Mouse (Mus musculus): Measurements from ENCODE around the gene Vmn2r115.
"Not testable (repeated sequence)": the region's sequence is repeated elsewhere in the genome, so short reads cannot be mapped to it uniquely, and the experiment has no call there.

Gene Vmn2r115

GRCm38 (mm10) chr17:23343441-23343840 lies at the start of gene Vmn2r115:
Vmn2r115 (plus strand) TSS chr17:23343741.
- DNase-seq (ENCODE audit: low spot score): not testable (repeated sequence)

GRCm38 (mm10) chr17:23312437-23312836 lies 31.1 kb upstream of the Vmn2r115 start, which contains the start of gene Vmn2r114:
Vmn2r114 (minus strand) TSS chr17:23312537.
- DNase-seq (ENCODE audit: low spot score): not testable (repeated sequence)

- DNase-seq (ENCODE audit: low spot score): no peak
Measured at GRCm38 (mm10) chr17:23330657-23331056, 12.9 kb upstream of the Vmn2r115 start.

- DNase-seq (ENCODE audit: low spot score): no peak
Measured at GRCm38 (mm10) chr17:23351644-23352043, 8.1 kb downstream of the Vmn2r115 start.

- not testable (repeated sequence) for DNase-seq (ENCODE audit: low spot score)
Measured at GRCm38 (mm10) chr17:23384304-23384703, 40.8 kb downstream of the Vmn2r115 start, which contains the start of gene Vmn2r116. Vmn2r116 (plus strand) TSS chr17:23384604.
